Mouse (Mus musculus): Measurements from ENCODE around the gene 4930404H24Rik.
A peak's percentile ranks its signal among the peaks of the same experiment; 100 is the strongest.

The 4930404H24Rik gene

DNA sequence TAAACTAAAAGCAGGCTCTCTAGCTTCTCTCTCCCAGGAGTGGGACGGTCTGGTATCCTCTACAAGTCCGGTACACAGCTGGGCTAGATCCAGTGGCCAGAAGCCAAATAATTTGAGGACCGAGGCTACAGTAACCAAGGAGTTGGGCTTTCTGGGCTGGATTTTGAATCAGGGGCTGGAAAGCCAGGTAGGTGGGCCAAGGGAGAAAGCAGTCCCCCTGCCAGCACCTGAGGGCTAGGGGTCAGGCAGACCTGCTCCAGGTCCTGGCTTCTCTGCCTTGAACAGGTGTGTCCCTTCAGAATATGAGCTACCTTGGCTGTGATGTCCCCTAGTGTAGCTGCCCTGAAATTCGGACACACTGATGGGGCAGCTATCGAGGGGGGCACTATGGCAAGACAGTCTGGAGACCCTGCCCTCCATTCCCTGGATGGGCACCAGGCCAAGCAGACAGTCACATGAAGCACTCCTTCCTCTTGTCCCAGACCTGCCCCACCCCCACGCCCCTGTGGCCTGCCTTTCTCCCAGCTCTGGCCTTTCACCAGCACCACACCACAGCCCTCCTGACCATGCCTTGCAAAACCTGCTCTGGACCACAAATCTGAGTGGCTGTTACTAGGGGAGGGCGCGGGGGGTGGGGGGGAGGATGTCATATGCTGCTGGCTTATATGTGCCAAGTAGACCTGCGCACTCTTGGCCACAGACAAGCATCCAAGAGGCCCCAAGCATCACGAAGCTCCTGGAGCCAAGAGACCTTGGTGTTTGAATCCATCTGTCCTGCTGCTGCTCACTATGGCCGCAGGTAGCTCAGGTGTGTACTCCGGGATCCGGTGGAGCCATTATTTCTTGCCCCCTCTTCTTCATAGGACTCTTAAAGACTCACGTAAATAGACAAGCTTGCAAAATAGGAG lies 20.1 kb downstream of the 4930404H24Rik start:
- DNase-seq: no peak

DNA sequence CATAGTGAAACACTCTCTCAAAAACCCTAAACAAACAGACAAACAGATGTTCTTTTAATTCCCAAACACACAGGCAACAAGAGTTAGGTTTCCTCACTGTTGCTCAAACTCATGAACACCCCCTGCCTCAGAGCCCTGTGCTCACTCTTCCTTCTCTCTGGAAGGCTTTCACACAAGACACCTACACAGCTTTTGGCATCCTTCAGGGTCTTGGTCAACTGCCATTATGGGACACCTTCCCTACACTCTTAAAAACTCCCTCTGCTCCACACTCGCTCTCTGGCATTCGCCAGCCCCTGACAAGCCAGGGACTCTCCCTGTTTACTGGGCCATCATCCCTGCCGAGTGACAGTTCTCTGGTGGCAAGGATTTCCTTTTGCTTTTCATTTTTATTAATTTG lies 21.4 kb downstream of the 4930404H24Rik start:
- no peak for DNase-seq

DNA sequence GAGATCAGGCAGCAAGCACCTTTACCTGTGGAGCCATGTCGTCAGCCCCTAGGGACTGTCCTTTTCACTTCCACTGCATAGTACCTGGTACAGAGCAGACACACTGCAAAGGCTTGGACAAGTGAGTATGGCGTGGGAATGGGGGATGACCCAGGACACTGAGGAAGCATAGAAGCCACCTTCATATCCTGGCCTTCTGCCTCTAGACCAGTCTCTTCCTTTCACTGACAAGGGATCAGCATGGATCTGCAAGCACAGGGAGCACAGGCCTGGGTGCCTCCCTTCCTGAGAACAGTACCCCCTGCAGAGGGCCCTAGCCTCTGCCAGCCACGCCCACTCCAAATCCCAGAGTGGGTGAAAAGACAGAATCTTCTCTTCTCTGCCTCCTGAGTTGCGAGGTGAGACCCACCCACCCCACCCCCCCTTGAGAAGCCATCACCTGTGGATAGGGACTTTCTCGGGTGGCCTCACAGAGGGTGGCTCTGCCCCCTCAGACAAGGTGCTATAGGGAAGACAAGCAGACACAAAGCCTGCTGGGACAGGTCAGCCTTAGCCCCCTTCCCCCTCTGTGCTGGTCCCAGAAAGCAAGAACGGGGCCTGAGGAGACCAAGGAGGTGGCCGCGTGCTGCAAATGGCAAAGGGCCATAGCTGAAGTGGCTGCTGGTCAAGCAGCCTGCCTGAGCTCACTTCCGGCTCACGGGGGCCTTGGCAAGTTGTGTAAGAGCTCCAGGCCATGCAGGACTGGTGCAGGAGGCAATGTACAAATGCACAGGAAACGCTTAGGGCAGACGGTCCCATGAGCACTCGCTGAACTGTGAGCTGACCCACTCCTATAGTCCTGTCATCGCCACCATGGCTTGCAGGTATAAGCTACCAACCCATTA lies 22.1 kb downstream of the 4930404H24Rik start:
- DNase-seq: no peak

DNA sequence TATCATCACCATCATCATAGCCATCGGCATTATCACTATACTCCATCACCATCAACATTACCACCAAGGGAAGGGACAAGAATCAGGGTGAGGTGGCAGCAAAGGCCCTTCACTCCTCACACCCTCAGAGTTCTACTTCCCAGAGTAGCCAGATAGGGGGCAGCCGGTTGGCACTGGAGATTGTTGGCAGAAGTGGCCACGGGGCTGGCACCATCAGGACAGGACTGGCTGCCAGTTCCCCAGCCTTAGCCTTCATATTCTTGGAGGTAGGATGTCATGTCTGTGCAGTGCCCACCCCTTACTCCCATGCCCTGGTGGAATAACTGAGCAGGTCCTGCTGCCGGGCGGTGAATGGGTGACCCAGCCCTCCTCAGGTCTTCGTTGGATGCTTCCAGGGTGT lies 23.0 kb downstream of the 4930404H24Rik start:
- DNase-seq: no peak

DNA sequence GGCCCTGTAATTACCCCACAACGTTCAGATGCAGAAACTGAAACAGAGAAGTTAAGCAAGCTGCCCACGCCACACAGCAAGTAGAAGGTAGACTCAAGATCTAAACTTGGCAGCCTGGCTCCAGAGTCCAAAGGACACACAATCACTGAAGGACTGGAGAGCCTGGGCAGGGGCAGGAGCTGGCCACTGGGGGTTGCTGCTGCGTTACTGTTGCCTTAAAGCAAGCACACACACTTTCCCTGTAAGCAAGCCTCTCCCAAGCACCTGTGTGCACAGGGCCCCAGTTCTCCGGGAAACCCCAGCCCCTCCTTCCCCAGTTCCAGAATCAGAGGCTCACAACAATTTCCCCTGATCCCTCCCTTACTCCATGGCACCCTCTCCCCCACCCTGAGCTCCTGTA lies 24.4 kb downstream of the 4930404H24Rik start:
- DNase-seq: peak; percentile 71

DNA sequence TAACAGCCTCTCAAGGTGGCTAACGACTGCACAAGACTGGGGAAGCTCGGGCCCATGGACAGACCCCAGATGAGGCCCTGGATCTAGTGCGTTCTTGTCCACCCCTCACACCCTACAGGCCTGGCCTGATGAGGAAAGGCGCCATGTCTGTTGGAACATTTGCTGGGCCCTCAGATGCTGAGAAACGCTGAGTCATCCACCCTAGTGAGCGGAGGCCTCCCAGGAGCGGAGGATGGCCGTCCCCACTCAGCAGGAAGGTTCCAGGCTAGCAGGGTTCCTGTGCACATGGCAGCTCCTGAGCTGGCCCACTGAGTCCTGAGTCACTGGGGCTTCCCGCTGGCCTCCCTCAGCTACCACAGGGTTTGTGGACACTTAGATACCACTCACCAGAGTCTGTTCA lies 27.5 kb downstream of the 4930404H24Rik start:
- DNase-seq: no peak

DNA sequence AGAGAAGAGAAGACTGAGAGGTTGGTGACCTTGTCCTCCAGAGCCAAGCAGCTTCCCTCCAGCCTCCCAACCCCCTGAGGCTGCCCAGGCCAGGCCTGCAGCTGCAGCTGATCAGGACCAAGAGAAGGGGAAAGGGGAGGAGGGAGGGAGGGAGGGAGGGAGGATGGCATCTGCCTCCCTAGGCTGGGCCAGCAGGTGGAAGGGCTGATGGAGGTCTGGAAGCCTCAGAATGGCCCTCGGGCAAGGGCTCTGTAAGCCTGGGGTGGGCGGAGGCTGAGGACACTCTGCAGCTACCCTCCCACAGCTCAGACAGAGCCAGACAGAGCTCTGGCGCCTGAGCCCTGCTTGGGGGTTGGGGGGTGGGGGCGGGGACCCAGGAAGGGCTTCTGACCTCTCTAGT lies 29.7 kb downstream of the 4930404H24Rik start:
- DNase-seq: no peak

DNA sequence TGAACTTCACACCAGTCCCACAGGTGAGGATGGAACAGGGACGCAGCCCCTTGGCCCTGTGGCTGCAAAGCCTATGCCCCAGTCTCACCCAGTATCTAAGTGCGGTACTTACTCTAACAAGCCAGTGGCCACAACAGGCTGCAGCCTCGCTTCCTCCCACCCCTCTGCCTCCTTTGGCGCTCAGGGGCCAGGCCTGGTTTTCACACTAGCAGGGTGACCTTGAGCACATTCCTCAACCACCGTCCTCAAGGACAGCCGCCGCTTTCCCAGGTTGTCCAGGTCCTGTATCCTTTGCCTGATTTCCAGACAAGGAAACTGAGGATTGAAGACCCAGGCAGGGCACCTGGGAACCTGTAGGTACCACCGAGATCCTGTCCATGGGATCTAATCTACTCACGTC lies 30.6 kb downstream of the 4930404H24Rik start:
- no peak for DNase-seq

DNA sequence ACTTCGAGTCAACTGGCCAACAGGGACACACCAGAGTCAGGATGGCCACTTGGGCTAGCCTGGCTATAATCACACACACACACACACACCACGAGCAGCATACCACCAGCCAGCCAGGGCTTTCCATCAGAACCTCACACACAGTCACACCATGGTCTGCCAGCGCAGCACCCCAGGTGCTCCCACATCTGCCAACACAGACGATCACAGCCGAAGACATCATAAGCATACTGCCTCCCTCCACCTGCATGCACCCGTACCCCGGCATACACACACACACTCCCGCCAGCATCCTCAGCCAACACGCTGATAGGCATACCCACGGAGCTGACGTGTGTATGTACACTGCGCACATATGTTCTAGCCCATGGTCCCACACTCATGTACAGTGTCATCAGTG lies 31.1 kb downstream of the 4930404H24Rik start:
- DNase-seq: no peak

DNA sequence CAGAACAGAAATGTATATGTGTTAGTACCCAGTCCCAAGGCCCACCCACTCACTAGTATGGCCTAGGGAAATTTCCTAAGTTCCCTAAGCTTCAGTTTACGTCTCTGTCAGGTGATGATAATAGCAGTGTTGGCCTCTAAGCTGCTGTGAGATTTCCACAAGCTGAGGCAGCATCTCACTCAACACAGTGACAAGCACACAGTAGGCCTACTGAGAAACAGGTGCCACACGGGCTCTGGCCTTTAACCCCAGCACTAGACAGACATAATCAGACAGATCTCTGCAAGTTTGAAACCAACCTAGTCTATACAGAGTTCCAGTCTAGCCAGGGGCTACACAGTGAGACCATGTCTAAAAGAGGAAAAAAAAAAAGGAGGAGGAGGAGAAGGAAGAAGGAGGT lies 32.1 kb downstream of the 4930404H24Rik start:
- DNase-seq: no peak

DNA sequence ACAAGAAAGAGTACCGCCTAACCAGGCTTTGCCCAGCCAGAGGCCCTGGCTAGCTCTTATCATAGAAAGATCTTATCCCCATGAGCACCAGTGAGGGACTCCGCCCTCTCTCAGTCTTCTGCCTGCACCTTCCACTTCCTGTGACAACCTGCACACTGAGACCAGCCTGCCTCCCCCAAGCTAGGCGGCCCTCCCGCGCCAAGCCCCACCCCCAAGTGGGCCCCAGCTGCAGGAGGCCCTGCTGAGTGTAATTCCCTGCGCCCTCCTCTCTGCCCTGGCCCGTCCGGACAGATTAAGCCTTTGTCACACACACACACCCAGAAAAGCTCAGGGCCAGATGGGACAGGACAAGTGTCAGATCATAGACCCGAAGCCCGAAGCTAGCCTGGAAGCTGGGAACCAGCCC lies 33.3 kb downstream of the 4930404H24Rik start:
- DNase-seq: peak; percentile 44

DNA sequence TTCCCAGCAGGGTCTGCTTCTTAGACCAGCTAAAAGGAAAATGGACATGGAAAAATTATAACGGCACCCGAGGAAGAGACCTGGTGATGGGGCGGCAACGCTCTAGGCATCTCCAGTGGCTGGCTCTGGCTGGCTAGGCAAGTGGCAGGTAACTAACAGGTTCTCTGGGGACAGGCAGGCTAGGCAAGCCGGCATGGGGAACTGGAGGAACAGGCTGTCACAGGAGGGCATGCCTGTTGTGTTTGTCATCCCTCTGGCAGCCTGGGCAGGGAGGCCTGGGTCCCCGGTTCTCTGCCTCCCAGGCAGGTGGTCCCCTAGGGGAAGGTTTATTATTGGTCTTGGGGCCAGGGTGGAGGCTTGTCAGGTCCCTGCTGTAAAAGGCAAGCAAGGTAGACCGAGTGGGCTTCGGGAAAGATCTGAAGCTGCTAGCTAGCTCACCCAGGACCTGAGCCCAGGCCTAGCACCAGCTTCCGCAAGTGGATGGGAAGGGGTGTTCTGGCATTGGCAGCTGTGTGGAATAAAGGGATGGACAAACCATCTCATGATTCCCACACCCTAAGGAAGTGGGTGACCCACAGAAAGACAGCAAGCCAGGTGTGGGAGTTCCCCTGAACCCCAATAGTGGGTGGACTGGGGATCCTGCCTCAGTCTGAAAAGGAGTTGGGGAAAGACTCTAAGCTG lies 34.4 kb downstream of the 4930404H24Rik start:
- no peak for DNase-seq

DNA sequence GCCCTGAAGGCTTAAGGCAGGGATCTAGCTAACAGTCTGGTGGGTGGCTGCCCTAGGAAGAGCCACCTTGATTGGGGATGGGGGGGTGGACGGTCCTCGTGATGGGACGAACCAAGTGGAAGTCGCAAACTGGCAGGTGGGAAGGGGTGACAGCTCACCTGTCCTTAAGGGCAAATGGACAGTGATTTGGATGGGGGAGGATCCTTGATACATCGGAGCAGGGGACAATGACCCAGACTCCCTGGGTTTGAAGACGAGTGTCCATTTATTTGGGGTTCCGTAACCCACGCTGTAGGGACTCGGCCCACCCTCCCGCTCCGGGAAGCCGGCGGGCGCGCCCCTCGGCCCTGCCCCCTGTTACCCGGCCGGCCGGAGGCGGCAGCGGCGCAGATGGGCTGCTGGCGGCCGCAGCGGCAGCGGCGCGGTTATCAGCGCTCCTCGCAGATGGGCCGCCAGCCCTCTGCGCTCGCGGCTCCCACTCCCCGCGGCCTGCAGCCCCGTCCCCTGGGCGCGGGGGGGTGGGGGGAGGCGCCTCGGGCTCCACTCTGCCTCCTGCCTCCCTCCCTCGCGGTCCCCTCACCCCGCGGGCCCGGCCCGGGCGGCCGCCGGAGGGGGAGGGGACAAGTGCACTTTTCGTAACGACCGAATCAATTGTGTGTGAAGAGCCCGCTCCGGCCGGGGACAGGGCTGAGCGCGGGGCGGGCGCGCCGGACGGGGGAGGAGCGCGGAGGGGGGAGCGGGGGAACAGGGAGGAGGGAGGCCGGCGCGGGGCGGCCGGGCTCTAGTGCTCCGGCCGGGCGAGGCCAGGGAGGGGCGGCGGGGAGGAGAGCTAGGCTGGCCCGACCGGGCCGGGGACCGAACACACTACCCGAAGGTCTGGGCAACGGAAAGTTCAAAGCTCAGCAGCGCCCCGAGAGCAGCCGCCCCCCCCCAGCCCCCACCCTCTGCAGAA lies 35.3 kb downstream of the 4930404H24Rik start:
- peak; percentile 79 for DNase-seq

DNA sequence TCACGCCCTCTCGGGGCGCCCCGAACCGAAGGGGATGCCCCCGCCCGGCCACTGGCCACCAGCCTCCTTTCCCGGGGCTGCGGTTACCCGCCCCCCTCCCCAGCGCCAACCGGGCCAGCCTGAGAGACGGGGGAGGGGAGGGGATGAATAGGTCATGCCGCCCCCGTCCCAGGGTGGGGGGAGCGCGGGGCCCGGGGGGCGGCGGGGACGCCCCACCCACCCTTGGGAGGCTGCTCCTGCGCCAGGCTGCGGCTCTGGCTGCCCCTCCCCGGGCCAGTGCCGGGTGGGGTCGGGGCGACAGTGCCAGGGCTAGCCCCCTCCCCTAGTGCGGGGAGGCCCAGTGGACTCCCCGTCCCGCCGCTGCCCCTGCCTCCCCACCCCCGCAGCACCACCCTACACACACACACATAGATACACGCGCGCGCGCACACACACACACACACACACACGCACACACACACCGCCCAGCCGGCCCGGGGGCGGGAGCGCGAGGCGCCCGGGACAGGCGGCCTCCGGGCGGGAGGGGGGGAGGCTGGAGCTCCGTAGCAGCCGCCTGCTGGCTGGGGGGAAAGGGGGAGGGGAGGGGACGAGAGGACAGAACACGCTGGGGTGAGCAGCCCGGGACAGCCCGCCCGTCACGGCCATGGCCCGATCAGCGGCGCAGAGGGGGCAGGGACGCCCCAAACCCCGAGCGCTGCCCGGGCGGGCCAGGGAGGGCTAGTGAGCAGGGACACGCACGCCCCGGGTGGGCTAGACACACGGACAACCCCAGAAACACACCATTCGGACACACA lies 36.2 kb downstream of the 4930404H24Rik start:
- DNase-seq: peak; percentile 67

DNA sequence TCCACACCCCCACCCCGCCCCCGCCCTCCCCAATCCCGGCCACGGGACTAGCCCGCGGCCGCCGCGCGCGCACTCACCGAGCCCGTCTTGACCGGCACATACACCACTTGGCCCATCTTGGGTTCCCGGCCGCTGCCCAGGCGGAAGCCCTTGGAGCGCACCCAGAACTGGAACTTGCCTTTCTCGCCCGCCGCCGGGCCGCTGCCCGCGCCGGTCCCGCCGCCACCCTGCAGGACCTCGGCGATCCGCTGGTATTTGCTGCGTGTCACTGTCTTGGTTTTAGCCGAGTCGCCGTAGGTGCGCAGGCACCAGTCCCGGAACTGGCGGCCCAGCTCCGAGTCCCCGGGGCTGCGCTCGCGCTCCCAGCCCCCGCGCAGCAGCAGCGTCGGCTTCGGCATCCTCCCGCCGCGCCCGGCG lies 36.8 kb downstream of the 4930404H24Rik start:
- DNase-seq: peak; percentile 71

DNA sequence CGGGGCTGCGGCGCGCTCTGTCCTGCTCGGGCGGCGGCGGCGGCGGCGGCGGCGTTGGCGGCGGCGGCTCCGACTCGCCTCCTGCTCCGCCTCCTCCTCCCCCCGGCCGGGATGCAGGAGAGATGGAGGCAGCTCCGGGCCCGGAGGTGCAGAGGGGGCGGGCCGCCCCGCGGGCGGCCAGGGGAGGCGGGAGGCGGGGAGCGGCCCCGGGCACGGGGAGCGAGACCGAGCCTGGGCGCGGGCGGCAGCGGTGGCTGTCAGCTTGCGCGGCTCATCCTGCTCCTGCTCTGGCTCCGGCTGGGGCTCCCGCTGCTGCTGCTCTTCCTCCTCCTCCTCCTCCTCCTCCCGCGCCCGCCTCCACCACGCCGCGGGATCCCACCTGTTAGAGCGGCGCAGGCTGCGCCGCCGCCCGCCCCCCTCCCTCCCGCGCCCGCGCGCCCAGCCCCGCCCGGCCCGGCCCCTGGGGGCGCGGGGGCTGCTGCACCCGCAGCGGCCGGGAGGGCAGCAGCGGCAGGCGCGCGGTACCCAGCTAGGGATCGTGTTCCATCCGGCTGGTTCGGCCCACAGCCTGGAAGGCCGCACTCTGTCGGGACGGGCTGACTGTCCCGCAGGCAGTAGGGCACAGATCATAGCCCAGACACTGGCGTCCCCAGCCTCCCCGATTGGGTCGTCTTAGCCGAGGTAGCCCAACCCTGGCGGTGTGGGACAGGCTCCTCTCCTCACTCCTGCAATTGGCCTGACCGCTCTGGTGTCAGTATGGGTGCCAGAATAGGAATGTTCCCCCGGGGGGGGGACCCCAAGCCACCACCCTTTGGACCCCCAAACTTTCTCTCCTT lies 37.6 kb downstream of the 4930404H24Rik start, which contains the start of gene Nol4l:
TSS of gene Nol4l (minus strand) at position 41 of the 836 bp plus-strand sequence.
- DNase-seq: peak; percentile 57

DNA sequence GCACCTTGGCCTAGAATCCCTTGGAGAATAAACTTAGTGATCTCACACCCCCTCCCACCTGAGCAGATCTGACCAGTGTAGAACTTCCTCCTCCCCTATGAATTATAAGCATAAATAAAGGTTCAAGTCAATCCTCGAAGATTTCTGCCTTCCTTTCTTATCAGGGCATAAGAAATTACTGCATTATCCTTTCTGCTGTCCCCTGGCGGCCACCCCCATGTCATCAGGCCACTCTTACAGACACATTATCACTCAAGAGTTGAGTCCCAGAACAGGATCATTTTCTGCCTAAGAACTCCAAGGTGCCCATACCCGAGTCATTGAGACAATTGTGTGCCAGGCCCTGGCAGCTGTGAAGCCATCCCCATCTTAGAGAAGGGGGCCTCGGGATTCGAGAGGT lies 38.4 kb downstream of the 4930404H24Rik start:
- DNase-seq: no peak

DNA sequence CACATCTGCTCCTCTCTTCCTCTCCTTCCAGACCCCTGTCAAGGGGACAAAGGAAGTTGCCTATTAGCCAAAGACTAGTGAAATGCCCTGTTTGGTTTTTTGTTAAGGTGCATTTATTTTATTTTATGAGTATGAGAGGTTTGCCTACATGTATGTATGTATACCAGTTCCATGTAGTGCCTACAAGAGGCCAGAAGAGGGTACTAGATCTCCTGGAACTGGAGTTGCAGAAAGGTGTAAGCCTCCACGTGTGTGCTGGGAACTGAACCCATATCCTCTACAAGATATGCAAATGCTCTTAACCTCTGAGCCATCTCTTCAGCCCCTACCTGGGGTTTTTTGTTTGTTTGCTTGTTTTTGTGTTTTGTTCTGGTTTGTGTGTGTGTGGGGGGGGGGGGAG lies 41.4 kb downstream of the 4930404H24Rik start:
- no peak for DNase-seq

DNA sequence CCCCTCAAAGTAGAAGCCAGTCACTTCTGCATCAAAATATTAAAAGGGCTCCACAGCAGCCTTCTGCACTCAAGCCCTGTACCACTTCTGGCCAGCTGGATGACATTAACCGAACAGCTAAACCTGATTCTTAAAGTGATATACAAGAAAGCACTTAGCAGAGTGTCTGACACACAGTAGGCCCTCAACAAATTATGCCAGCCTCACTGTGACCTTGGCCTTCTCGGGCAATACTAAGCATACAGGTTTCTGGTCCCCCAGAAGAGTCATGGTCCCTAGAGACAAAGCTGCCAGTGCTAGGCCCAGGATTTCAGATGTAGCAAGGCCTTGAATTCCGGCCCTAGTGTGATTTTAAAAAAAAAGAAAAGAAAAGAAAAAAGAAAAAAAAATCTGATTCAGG lies 46.3 kb downstream of the 4930404H24Rik start:
- DNase-seq: no peak

All from kidney, postnatal 10 days (tissue).